Mouse (Mus musculus) layer of hippocampus, postnatal 14 days (tissue): Measurements from ENCODE around the gene 4931409K22Rik. TPM values are rescaled to one million over a fixed set of nuclear protein-coding genes. Genes with fewer than 3 reads are reported as not detected.

Source experiments
- DNase-seq, 2 experiments: peaks; one replicate each; pipeline ENCODE4 v3.0.0; 2021 to 2022; ENCODE audit warnings: low spot score in 2 of 2, mixed read lengths in 1 of 2
- microRNA-seq, 2 experiments: library from miRNA; unstranded; fragments of <30 nt; microRNA quantifications; one replicate each; pipeline ENCODE4 v1.2.0; 2021
- total RNA-seq, 2 experiments: library from RNA; stranded (reverse); gene quantifications; 2 replicates each; pipeline ENCODE4 v1.2.3; 2021

4931409K22Rik gene
- total RNA-seq, 2 experiments from 2014 or later: not detected

- no peak for DNase-seq
These were observed 53.8 kb downstream of the 4931409K22Rik start for GRCm38 (mm10) chr5:24502786-24503185.

GRCm38 (mm10) chr5:24500851-24501250 lies 55.8 kb downstream of the 4931409K22Rik start:
- DNase-seq: no peak

- DNase-seq: no peak
These were observed 57.5 kb downstream of the 4931409K22Rik start for GRCm38 (mm10) chr5:24499113-24499512.

- DNase-seq: no peak
These were observed 59.1 kb downstream of the 4931409K22Rik start for GRCm38 (mm10) chr5:24497526-24497925.

- no peak for DNase-seq
These were observed 59.9 kb downstream of the 4931409K22Rik start for GRCm38 (mm10) chr5:24496756-24497155.

GRCm38 (mm10) chr5:24495019-24495418 lies 61.6 kb downstream of the 4931409K22Rik start:
- DNase-seq: no peak

Small RNAs within 50 kb of the gene (microRNA-seq; reads per million reads assigned to microRNA genes)
- 1,152 to 1,720 reads per million in 2 experiments for gene Mir671

Other genes with a start within 250 kb of the 4931409K22Rik start
- 10 to 100 TPM; 17.9 to 19.2 TPM for gene Kcnh2, start 205.2 kb downstream of the 4931409K22Rik start, total RNA-seq
- gene Nos3, start 192.0 kb downstream of the 4931409K22Rik start, total RNA-seq: 1 to 10 TPM; 9.4 to 10.0 TPM
- gene Atg9b, start 164.7 kb downstream of the 4931409K22Rik start, total RNA-seq: 1 to 10 TPM; 2.8 to 3.4 TPM
- 10 to 100 TPM; 43.0 to 54.1 TPM for gene Abcb8, start 163.1 kb downstream of the 4931409K22Rik start, total RNA-seq
- gene Asic3, start 143.4 kb downstream of the 4931409K22Rik start, total RNA-seq: under 1 TPM in 1 of 2 experiments, not detected in 1; 0.18 TPM
- 100 to 1,000 TPM; 127 to 133 TPM for gene Cdk5, start 133.3 kb downstream of the 4931409K22Rik start, total RNA-seq
- gene Slc4a2, start 133.0 kb downstream of the 4931409K22Rik start, total RNA-seq: 10 to 100 TPM; 33.0 to 45.8 TPM
- gene Fastk, start 111.5 kb downstream of the 4931409K22Rik start, total RNA-seq: 100 to 1,000 TPM; 113 to 116 TPM
- 10 to 100 TPM; 23.1 to 27.5 TPM for gene Tmub1, start 109.0 kb downstream of the 4931409K22Rik start, total RNA-seq
- 100 to 1,000 TPM; 540 to 568 TPM for gene Agap3, start 104.6 kb downstream of the 4931409K22Rik start, total RNA-seq
- not detected for gene Gbx1, start 29.6 kb downstream of the 4931409K22Rik start, total RNA-seq
- gene Asb10, start 15.8 kb downstream of the 4931409K22Rik start, total RNA-seq: under 1 TPM; 0.28 to 0.33 TPM
- 10 to 100 TPM; 59.9 to 61.5 TPM for gene Abcf2, start 20.7 kb upstream of the 4931409K22Rik start, total RNA-seq
- 10 to 100 TPM; 64.3 to 73.2 TPM for gene Chpf2, start 29.9 kb upstream of the 4931409K22Rik start, total RNA-seq
- 100 to 1,000 TPM; 112 to 113 TPM for gene Smarcd3, start 67.6 kb upstream of the 4931409K22Rik start, total RNA-seq
- 10 to 100 TPM; 66.5 to 67.0 TPM for gene Nub1, start 128.7 kb upstream of the 4931409K22Rik start, total RNA-seq
- gene Wdr86, start 173.9 kb upstream of the 4931409K22Rik start, total RNA-seq: 1 to 10 TPM; 1.1 to 4.7 TPM
- 1 to 10 TPM; 2.3 to 3.3 TPM for gene Crygn, start 201.2 kb upstream of the 4931409K22Rik start, total RNA-seq